Mouse (Mus musculus): ENCODE data around the gene Tesk1.

Gene Tesk1

GRCm38 (mm10) chr4:43419801-43420281, 21.9 kb upstream of the Tesk1 start:
- no peak for DNase-seq (ENCODE audit: low spot score)

DNA sequence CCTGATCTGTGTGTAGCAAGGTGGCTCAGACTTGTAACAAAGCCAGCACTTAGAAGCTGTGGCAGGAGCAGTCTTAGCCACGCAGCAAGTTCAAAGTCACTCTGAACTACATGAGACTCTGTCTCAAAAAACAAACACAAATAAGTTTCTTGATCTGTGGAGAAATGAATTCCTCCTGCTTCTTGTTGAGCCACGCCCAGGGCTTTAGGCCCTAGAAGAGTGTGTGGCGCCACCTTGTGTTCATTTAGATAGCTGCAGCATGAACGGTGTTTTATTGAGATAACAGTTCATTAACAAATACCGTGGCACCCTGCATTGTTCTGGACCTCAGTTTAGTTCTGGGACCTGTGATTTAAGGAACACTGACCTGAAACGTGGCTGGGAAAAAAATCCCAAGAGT, 21.4 kb upstream of the Tesk1 start:
- DNase-seq (ENCODE audit: low spot score): peak; percentile 79

GRCm38 (mm10) chr4:43421632-43422240, 20.0 kb upstream of the Tesk1 start:
- DNase-seq (ENCODE audit: low spot score): no peak

- no peak for DNase-seq (ENCODE audit: low spot score)
Measured at GRCm38 (mm10) chr4:43423267-43423934, 18.3 kb upstream of the Tesk1 start.

GRCm38 (mm10) chr4:43424072-43424471, 17.7 kb upstream of the Tesk1 start:
- no peak for DNase-seq (ENCODE audit: low spot score)

DNA sequence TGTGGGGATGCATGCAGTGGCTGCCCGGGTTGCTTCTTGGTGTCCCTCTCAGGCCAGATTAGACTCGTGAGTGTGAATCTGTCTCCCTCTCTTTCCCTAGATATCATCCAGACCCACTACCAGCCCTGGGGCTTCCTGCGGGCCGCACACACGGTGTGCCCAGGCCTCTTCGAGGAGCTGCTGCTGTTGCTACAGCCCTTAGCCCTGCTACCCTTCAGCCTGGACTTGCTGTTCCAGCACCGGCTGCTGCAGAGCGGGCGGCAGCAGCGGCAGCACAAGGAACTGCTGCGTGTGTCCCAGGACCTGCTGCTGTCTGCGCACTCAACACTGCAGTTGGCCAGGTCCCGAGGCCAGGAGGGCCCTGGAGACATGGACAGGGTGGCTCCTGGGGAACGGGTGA, 16.5 kb upstream of the Tesk1 start:
- DNase-seq (ENCODE audit: low spot score): no peak

GRCm38 (mm10) chr4:43425648-43426380, 15.9 kb upstream of the Tesk1 start:
- no peak for DNase-seq (ENCODE audit: low spot score)

DNA sequence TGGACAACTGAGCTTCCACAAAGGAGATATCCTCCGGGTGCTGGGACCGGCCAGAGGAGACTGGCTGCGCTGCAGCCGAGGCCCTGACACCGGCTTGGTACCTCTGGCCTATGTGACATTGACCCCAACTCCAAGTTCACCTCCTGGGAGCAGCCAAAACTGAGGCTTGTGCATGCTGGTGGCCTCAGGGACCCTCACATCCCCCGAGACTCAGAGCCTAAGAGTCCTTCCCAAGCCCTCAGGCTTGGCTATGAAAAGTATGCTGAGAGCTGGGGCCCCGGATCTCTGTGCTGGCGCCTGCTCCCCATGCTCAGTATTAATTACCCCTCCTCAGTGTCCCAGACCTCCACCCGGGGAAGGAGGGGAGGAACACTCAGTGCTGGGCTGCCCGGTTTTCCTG, 15.3 kb upstream of the Tesk1 start:
- no peak for DNase-seq (ENCODE audit: low spot score)

- DNase-seq (ENCODE audit: low spot score): no peak
Measured at GRCm38 (mm10) chr4:43427501-43428179, 14.1 kb upstream of the Tesk1 start.

DNA sequence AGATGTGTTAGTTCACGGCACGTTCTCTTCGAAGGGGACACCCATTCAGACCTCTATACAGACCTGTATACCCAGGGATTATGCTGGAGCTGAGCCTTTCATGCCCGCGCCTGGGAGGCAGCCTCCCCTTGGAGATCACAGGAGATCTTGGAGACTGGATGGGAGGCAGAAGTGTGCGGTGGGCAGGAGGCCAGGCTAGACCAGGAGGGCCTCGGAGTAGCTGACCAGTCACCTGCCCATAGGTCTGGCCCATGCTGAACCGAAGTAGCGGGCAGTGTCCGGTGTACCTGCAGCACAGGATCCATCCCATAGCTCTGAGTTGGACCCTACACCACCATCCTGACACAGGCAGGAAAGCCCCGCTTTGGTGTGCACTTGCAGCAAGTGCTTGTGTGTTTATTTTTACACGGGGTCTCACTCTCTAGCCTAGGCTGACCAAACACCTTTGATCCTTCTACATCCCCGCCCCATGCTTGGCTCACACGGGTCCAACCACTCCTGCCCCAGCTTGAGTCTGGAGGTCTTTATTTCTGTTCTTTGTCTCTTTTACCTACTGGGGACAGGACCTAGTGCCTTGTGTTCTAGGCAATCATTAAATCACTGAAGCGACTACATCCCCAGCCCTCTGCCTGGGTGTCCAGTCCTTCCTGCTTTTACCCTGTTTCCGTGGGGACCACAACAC, 13.4 kb upstream of the Tesk1 start:
- no peak for DNase-seq (ENCODE audit: low spot score)

GRCm38 (mm10) chr4:43428946-43429345, 12.8 kb upstream of the Tesk1 start, which contains the start of gene Fam166b:
Gene Fam166b (minus strand): TSS chr4:43429134.
- DNase-seq (ENCODE audit: low spot score): no peak

- DNase-seq (ENCODE audit: low spot score): peak; percentile 74
Measured at GRCm38 (mm10) chr4:43431690-43432089, 10.0 kb upstream of the Tesk1 start.

DNA sequence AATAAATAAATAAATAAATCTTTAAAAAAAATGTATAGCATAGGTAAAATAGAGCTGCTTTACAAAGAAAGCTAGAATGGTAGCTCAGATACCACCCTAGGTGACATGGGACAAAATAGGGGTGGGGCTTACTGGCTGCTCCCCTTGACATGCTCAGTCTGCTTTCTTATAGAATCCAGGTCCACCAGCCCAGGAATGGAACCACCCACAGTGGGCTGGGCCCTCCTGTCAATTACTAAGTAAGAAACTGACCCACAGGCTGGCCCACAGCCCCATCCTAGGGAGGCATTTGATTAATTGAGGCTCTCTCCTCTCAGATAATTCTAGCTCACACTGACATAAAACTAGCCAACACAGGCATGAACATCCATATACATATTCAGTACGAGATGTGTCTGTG, 8.9 kb upstream of the Tesk1 start:
- no peak for DNase-seq (ENCODE audit: low spot score)

GRCm38 (mm10) chr4:43442044-43442443, 305 bp downstream of the Tesk1 start:
- DNase-seq (ENCODE audit: low spot score): peak; percentile 100

DNA sequence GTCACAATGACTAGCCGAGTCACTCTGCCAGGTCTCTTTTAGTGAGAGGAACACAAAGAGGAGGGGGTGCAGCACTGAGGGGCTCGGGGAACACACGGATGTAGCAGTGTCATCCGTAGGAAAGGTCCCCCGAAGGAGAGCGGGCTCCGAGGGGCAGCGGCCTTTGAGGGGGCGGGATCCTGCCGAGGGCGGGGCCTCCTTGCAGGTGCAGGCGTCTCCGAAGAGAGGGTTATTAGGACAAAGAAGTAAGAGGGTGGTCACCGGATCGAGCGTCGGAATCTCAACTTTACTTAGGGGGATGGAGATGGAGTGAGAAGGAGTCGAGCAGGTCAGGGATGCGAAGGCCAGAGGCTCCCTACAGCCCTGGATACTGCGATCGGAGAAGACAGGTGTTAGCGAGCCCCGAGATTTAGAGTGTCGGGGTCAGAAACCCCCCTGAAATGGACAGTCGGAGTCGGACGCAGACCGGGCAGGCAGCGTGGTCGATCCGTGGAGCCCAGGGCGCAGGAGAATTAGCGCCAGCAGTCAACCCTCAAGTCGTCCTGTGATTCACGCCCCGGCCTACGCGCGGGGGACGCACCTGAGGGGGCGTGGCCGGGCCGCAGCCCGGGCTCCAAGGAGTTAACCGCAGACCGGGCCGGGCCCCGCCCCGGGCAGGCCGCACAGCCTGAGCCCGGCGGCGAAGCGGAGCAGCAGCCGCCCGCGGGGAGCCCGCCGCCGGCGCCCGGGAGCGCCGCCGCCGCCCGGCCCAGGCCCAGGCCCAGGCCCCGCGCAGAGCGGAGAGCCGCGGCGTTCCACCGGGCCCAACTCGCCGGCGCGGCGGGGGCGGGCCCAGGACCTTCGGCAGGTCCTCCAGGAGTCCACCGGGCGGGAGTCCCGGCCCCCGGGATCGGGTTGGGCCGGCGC, 970 bp downstream of the Tesk1 start:
- peak; percentile 59 for DNase-seq (ENCODE audit: low spot score)

- DNase-seq (ENCODE audit: low spot score): no peak
Measured at GRCm38 (mm10) chr4:43443511-43443910, 1.8 kb downstream of the Tesk1 start.

DNA sequence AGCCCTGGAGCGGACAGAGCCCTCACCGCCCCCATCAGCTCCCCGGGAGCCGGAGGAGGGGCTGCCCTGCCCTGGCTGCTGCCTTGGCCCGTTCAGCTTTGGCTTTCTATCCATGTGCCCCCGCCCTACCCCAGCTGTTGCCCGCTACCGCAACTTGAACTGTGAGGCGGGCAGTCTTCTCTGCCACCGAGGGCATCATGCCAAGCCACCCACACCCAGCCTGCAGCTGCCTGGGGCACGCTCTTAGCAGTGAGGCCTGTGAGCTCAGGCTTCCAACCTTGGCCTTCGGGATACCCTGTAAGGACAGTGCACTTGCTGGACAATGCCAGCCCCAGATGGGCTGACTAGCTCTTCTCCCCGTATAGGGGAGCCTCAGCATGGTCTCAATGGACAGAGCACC, 5.5 kb downstream of the Tesk1 start:
- no peak for DNase-seq (ENCODE audit: low spot score)

GRCm38 (mm10) chr4:43448554-43448953, 6.8 kb downstream of the Tesk1 start:
- DNase-seq (ENCODE audit: low spot score): no peak

DNA sequence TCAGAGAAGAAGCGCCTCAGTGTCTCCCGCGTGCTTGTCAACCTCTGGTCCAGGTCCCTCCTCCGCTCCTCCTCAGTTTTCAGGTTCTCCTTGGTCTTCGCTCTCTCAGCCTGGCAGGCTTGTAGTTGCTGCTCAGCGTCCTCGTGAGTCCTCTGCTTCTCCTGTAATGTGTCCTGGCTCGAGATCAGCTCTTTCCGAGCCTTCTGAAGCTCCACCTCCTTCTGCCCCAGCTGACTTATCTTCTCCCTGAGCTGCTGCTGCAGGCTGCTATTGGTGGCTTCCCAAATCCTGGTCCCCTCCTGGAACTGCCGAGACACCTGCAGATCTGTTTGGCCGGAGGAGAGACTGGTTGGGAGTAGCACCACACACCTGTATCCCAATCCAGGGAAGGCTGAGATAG, 10.6 kb downstream of the Tesk1 start:
- no peak for DNase-seq (ENCODE audit: low spot score)

DNA sequence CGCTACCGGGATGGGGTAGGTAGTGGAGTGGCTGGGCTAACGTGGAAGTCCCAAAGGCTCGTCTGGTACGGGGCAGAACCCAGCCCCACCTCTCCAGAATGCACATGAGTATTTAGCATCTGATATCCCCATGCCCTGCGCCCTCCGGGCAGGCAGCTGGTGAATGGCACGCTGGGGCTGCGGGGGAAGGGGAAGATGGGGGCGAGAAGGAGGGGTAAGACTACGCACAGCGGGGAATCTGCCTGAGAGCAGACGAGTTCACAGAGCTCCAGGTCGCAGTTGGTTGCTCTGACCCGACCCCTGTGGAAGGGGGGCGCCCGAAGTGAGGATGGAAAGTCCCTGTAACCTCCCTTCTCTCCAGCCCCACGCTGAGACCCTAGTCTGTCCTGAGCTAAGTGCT, 11.7 kb downstream of the Tesk1 start:
- DNase-seq (ENCODE audit: low spot score): no peak
